Mouse (Mus musculus): ENCODE results near the gene 2310033P09Rik.

Gene 2310033P09Rik

DNA sequence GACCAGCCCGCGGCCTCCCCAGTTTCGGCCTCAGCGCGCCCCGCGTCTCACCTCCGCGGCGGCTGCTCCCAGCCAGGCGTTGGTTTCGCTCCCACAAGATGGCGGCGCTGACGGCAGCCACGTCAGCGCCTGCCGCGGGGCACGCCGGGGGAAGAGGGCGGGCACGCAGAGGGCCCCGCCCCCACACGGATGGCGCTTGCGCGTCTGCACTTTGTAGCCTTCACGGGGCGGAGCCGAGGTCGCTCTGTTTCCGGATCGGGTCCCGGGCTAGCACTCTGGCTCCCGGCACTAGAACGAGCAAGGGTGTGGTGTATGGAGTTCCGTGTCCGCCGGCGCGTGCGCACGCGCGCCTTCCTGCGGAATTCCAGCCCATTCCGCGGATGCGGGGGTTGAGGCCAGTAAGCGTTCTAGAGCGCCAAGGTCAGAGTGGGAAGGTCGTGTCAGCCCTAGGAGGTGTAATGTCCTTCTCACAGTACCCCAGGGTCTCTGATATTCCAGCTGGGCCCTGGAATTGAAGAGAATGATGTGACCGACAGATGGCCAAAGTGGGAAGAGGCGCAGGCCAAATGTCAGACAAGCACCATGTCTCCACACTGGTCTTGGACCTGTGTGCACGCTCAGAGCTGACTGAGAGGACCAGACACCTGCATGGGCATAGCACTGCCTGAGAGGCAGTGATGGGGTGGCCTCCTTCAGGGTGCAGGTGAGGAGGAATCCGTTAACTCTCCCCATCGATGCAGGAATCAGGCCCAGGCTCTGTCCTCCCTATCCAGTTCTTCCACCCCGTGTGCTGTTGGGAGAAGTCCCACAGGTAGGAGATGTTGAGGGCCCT lies 20.2 kb downstream of the 2310033P09Rik start, which contains the start of gene Arf1:
Gene Arf1 (minus strand): TSS at position 149 of the 832 bp plus-strand sequence.
- DNase-seq (ENCODE audit: low spot score in 2 of 2) = peak; percentile 95 to 96

DNA sequence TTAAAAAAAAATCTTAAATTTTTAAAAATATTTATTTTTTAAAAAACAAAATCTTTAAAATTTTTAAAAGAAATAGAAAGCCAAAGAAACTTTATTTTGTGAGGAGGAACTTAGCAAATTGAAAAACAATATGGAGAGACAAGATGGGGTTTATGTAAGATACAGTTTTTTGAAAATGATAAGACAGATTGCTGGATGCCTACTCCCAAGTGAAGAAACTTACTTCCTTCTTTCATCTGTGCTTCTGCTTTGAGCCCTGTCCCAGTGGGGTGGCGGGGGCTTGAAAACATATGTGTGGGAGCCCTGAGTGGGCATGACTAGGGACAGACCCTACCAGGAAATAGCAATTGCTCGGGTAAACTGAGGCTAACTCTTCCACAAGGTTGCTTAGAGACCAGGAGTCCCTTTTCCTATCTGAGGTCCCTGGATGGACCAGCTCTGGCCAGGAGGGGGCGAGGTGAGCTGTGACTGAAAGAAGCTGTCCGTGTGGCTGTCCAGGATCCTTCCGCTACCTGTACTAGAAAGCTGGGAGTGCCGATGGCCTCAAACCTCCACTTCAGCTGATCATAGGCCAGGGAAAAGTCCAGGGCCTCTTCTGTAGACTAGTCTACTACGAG lies 22.1 kb downstream of the 2310033P09Rik start:
- DNase-seq (ENCODE audit: low spot score in 2 of 2) = peak in 1 of 2 experiments; percentile 69

DNA sequence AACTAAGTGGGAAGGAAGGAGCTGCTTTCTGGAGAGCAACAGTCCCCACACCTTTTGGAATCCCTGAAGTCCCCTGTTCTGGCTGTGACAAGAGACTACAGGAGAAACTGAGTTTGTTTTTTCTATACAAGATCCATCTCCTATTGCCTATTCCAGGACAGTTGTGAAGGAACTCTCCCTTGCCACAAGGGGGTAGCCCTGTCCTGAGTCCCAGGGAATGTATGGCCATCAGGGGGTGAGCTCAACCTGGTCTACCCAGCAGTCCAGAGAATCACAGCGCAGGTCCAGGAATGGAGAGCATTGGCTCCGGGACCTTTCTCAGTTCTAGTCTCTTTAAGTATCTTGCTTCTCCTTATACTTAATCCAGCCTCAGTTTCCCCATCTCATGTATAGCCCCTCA lies 24.7 kb downstream of the 2310033P09Rik start:
- no peak for DNase-seq (ENCODE audit: low spot score in 2 of 2)

DNA sequence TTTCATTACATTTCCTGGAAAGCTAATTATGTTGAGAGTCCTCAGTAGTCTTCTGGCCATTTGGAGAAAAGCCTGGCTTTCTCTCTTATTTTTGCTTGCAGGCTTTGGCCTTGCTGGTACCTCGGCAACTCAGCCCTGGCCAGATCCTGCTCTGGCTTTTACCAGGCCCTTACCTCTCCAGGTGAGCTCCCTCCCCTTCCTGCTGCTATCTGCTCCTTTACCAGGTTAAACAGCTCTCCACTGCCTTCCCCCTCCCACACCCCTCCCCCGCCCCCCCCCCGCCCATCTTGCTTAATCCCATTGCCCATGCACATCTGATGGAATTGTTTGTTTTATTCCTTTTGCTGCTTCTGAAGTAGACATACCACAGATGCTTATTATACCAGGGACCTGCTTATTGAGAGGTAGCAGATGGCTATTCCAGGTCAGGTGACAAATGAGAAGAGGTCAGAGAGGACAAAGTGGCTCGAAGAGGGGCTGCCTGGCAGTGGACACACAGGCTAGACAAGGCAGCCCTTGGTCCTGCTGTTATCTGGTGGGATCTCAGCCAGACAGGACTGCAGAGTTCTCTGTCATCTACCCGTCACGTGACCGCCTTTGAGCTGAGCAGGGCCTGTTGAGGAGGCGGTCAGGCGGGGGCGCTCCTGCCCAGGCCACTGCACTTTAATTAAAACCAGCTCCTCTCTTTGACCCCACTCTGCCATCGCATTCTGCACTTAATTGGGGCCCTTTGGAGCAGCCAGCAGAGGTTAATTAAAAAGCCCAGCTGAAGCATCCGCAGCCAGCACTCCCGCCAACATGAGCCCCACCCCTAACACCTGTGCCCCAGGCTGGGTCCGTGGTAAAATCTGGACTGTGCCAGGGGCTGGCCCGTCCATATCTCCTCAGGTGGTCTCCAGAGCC lies 30.7 kb downstream of the 2310033P09Rik start:
- DNase-seq (ENCODE audit: low spot score in 2 of 2) = peak; percentile 61 to 63

DNA sequence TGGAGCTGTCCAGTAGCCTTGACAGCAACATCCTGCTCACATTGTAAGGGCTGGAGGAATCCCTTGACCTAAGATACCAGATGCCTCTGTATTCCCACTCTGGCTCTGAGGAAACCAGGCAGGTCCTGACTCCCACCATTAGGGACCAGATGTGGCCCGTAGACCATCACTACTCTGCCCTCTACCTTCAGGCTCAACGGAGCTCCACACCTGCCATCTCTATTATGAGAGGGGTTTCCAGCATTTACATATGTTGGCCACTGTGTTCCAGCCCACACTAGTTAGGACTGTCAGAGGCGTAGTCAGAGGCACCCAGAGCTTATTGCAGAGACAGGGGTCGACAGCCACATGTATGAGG lies 31.3 kb downstream of the 2310033P09Rik start:
- no peak for DNase-seq (ENCODE audit: low spot score in 2 of 2)

DNA sequence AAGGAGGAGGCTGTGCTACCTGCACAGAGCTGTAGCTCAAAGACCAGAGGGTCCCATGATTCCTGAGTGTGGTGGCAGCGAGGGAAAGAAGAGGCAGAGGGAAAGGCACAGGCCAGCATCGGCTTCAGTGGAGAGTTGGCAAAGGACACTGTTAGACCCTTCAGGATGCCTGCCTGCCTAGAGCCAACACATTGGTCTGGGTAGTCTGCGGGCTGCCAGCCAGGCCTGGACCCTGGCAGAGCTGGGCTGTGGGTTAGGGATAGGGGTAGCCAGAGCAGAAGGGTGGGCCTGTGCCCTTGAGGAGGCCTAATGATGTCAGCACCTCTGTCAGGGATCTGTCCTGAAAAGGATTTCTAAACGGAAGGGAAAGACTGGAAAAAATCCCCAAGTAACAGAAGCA lies 31.7 kb downstream of the 2310033P09Rik start:
- no peak for DNase-seq (ENCODE audit: low spot score in 2 of 2)

DNA sequence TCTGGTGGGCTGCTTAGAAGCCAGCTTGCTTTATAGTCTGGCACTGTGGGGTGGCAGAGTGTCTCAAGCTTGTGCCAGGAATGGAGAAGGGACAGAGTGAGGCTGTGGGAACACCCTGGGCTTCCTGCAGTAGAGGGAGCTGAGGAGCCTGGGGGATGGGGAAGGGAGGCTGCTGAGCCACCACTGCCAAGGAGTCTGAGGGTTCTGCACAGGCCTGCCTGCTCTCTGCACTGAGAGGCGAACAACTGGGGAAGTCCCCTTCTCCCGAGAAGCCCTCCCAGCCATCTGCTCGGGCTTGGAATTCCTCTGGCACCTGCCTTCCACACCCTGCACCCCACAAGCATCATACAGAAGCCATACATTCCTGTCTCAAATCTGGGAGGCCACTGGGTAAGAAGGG lies 33.7 kb downstream of the 2310033P09Rik start:
- DNase-seq (ENCODE audit: low spot score in 2 of 2) = no peak

DNA sequence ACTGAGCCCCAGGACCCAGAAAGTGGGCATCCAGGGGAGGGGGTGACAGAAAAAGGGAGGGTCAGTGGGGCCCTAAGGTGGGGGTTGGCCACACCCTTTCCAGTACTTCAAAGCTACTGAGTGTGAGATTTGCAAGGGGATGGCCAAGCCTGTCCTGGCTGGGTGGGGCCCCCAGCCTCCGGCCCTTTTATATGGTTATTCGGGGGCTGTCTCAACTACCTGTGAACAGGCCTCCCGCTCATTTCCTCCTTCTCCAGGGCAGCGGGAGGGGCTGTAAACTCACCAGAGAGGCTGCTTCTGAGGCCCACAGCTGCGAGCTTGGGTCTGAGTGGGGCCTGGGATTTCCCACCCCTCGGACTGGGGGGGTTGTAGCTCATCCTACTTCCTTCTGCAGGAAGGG lies 35.7 kb downstream of the 2310033P09Rik start:
- DNase-seq (ENCODE audit: low spot score in 2 of 2) = no peak

DNA sequence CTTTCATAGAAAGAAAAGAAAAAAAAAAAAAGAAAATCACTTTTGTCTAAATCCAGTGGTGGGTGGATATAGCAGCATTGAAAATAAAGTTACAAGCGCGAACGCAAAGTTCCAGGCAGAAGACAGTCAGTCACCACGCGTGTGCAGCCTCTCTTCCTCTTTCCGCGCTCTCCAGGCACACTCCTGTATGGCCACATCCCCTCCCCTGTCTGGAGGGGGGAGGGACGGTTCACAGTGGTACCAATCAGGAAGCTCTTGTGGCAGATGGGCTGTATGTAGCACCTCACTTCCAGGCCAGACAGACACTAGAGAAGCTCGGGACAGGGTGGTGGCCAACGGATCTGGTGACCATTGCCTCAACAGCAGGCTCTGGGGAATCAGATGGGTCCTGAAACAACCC lies 40.0 kb downstream of the 2310033P09Rik start:
- no peak for DNase-seq (ENCODE audit: low spot score in 2 of 2)

DNA sequence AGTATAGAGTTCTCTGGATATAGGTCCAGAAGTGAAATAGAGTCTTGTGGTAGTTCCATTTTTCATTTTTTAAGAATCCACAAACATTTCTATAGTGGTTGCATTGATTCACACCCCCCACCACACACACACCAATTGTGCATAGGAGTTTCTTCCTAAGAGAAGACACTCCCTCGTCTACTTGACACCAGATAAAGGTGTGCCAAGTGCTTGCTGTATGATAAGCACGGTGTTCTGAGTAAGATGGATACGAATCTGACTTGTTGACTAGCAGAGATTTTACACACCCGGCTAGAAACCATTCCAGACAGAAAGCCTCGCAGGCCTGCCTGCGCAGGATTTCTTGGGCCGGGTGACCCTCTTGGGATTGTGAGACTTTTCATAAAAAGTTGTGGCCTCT lies 51.5 kb downstream of the 2310033P09Rik start:
- DNase-seq (ENCODE audit: low spot score in 2 of 2) = no peak
